ENCODE assay signal across 27 mouse cellular contexts in genomic region chr6:13683929-13684595, GRCm38 (mm10). TPM values are rescaled to one million over a fixed set of nuclear protein-coding genes. Genes with fewer than 3 reads are reported as not detected.
DNase-seq lines count a peak whose midpoint lies in the region; TF ChIP-seq lines count a peak whose summit lies in the region.
"Had no signal": no experiment of that assay in that cellular context is flagged by ENCODE, and none has a peak within 500 bp of the region (broad histone marks: within the 10 kb centered on the region; RNA-seq: fewer than 3 reads in every experiment).

No protein-coding gene starts in this region.

- WGBS in macrophage (ENCODE audit: missing documents), result 37% methylated on average over 2 of the region's 2 CpGs

- peaks cover 21% of the 10 kb centered on the region for H3K4me1 ChIP-seq in bone marrow macrophage, adult 2 months (ENCODE audit: control insufficient read depth, insufficient read depth, low read length)
- H3K4me1 ChIP-seq: embryonic facial prominence, embryonic 10.5 days; embryonic facial prominence, embryonic 13.5 days; forebrain, embryonic 12.5 days; forebrain, embryonic 15.5 days; heart, embryonic 12.5 days; heart, embryonic 15.5 days; hindbrain, embryonic 10.5 days; hindbrain, embryonic 13.5 days; intestine, embryonic 15.5 days had no signal

- no peak for TF ChIP-seq POLR2A in bone marrow macrophage, adult 2 months (IDR thresholded peaks at IDR 0.05; ENCODE audit: borderline replicate concordance, low read depth, low read length)

- TF ChIP-seq CTCF in bone marrow macrophage, adult 2 months (IDR thresholded peaks at IDR 0.05; ENCODE audit: low read depth, low read length), result no peak
- no peak for TF ChIP-seq CTCF in left cerebral cortex, adult 2 months (IDR thresholded peaks at IDR 0.05)

- no peaks in the 10 kb centered on the region for H3K79me2 ChIP-seq in macrophage (ENCODE audit: inconsistent target)

- H3K27ac ChIP-seq in bone marrow macrophage, adult 2 months (ENCODE audit: insufficient read depth, low read depth, low read length), result peak overlapping the region; percentile 48
- peak overlapping the region; percentile 56 for H3K27ac ChIP-seq in macrophage
- H3K27ac ChIP-seq in left cerebral cortex, adult 2 months, result no peak overlapping the region
- H3K27ac ChIP-seq: embryonic facial prominence, embryonic 10.5 days; embryonic facial prominence, embryonic 13.5 days; forebrain, embryonic 12.5 days; forebrain, embryonic 15.5 days; heart, embryonic 15.5 days; hindbrain, embryonic 10.5 days; hindbrain, embryonic 13.5 days; intestine, embryonic 15.5 days had no signal

- H3K36me3 ChIP-seq in macrophage (ENCODE audit: inconsistent target), result no peaks in the 10 kb centered on the region
- H3K36me3 ChIP-seq: embryonic facial prominence, embryonic 10.5 days; embryonic facial prominence, embryonic 13.5 days; forebrain, embryonic 12.5 days; forebrain, embryonic 15.5 days; heart, embryonic 12.5 days; heart, embryonic 15.5 days; hindbrain, embryonic 10.5 days; hindbrain, embryonic 13.5 days; intestine, embryonic 15.5 days had no signal

- intact Hi-C loops in left cerebral cortex, adult 2 months (cut with DNase I), result no loop called here

- DNase-seq in 3T3-L1 (ENCODE audit: low read depth, low spot score), result peak; percentile 27
- no peak for DNase-seq in left cerebral cortex, adult 2 months (ENCODE audit: extremely low spot score in 1 of 2, low spot score in 2 of 2)
- no peak for DNase-seq in right cerebral cortex, postnatal 25 days
- no peak for DNase-seq in cerebellum, adult 11 months
- DNase-seq: adrenal gland, adult 8-10 months; adrenal gland, postnatal 25 days; cerebellum, adult 2 months; cerebellum, adult 9-11 months; cerebellum, postnatal 25 days; embryo, embryonic 11 days; gastrocnemius, postnatal 10 days; gastrocnemius, postnatal 36 days; heart, adult 11 months; heart, postnatal 10 days; heart, postnatal 36 days had no signal

- H3K4me3 ChIP-seq in bone marrow macrophage, adult 2 months (ENCODE audit: insufficient read depth, low read length), result no peak overlapping the region
- no peak overlapping the region for H3K4me3 ChIP-seq in macrophage (ENCODE audit: inconsistent target)
- H3K4me3 ChIP-seq in left cerebral cortex, adult 2 months, result no peak overlapping the region
- H3K4me3 ChIP-seq: embryonic facial prominence, embryonic 10.5 days; embryonic facial prominence, embryonic 13.5 days; erythroblast, embryonic 14.5 days; forebrain, embryonic 12.5 days; forebrain, embryonic 15.5 days; heart, embryonic 12.5 days; heart, embryonic 15.5 days; hindbrain, embryonic 10.5 days; hindbrain, embryonic 13.5 days; intestine, embryonic 15.5 days had no signal

RNA-seq across cellular contexts. Expression of gene Bmt2, which starts 6.3 kb away (rescaled TPM):
- 59.8 and 60.3 TPM in 2 replicates for polyA plus RNA-seq in bone marrow macrophage, adult 2 months (2012; ENCODE audit: insufficient read depth, insufficient read length, missing spikeins)
- total RNA-seq in macrophage (2018; cell fraction: chromatin; rRNA removed), result 100 to 1,000 TPM in 8 of 26 experiments, 10 to 100 TPM in 18; 17.0 to 171 (median 63.7) TPM
- 10 to 100 TPM; 30.3 to 89.0 (median 53.8) TPM for total RNA-seq in macrophage (2018; cell fraction: cytosol; rRNA removed)
- 100 to 1,000 TPM in 12 of 26 experiments, 10 to 100 TPM in 14; 37.6 to 225 (median 98.7) TPM for total RNA-seq in macrophage (2018; cell fraction: nucleus; rRNA removed)
- polyA plus RNA-seq in macrophage (2018), result 18.7 to 39.1 TPM (median 18.9 TPM) in 3 replicates
- total RNA-seq in left cerebral cortex, adult 2 months (2021), result 10 to 100 TPM; 25.6 to 26.4 TPM
